Mouse (Mus musculus): ENCODE results near the gene Hap1. TPM values are rescaled to one million over a fixed set of nuclear protein-coding genes. Genes with fewer than 3 reads are reported as not detected.

The Hap1 gene
- polyA plus RNA-seq (2015; fragmentation: Nextera tagmentation; extraction: Ambion mirVana), result 15.0 and 19.6 TPM in 2 replicates

DNA sequence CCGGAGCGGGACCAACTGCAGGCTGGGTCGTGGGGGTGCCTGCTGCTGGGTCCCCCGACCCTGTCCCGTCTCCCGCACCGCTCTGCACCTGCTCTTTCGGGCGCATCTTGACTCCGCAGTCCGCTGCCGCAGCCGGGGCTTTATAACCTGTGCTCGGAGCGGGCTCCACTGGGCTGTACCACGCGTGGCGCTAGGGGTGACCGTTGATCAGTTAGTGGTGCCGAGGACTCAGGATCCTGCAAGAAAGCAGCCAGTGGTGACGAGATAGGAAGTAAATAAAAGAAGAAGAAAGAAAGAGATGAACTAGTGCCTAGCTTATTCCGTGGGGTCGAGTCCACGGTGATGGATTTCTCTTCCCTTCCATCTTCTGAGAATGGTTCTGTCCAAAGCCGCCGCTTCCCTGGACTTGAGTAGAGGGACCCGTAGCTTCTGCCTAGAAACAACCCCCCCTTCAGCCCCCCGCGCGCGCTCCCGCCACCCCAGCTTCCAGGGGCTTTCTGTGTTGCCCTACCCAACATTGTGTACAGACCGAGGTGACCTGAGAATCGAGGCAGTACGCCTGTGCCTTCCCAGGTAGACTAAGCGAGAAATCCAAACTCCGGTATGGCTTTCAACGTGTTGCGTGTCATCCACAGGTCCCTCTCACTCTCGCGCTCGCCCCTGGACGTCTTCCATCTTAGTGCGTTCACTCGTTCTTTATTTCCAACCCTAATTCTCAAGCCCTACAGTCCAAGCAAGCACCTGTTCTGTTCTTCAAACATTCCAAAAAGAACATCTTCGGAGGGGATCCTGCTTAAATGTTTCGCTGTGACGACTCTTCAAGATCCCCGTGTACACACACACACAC, at the start of gene Hap1:
Gene Hap1, minus strand, starts transcription at position 157 of the 847 bp plus-strand sequence.
- H3K4me1 ChIP-seq, result peaks cover 26% of the 10 kb centered on the region
- H3K9ac ChIP-seq, result peak within 1 kb of the TSS; percentile 52
- WGBS, result 2% methylated on average over 49 of the region's 49 CpGs
- peaks cover 80% of the 10 kb centered on the region for H3K27me3 ChIP-seq
- H3K4me3 ChIP-seq (replicated peaks), result peak within 1 kb of the TSS; percentile 60
- H3K4me2 ChIP-seq, result peak within 1 kb of the TSS; percentile 96
- no peak within 1 kb of the TSS for H3K27ac ChIP-seq
- no peaks in the 10 kb centered on the region for H3K9me3 ChIP-seq (replicated peaks)
- peak; percentile 52 for ATAC-seq (replicated peaks; ENCODE audit: low FRiP score)
- H3K36me3 ChIP-seq, result no peaks in the 10 kb centered on the region

DNA sequence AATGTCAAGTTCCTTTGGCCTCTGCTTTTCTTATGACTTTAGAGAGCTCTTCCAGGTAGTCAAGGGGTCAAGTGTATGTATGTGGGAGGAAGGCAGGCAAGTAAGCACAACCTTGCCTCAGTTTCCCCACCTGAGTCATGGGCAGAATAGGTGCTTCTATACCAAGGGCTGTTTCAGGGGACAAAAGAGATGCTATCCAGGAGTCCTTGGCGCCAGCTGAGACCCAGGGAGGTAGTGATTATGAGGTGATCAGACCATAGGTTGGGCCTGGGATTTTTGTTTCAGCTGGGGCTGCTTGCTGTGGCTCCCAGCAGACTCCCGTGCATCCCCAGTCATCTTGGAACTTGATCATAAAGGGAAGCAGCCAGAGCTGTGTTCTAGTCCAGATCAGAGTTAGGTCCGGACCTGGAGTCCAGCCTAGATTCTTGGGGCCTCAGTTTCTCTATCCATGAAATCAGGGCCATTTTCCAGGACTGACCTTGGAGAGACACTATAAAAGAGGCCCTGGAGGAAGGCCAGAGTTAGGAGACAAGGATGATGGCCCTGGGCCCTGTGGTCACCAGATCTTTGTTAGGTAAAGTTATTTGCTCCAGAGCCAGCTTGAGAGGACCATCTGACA, 48.6 kb upstream of the Hap1 start:
- peaks cover 31% of the 10 kb centered on the region for H3K4me1 ChIP-seq
- no peak overlapping the region for H3K27ac ChIP-seq
- ATAC-seq (replicated peaks; ENCODE audit: low FRiP score), result no peak
- no peak overlapping the region for H3K4me2 ChIP-seq
- 94% methylated on average over 3 of the region's 3 CpGs for WGBS
- no peaks in the 10 kb centered on the region for H3K27me3 ChIP-seq
- no peaks in the 10 kb centered on the region for H3K9me3 ChIP-seq (replicated peaks)
- peaks cover 14% of the 10 kb centered on the region for H3K36me3 ChIP-seq
- H3K9ac ChIP-seq, result no peak overlapping the region
- H3K4me3 ChIP-seq (replicated peaks), result no peak overlapping the region

- 44% methylated on average over 10 of the region's 10 CpGs for WGBS
- H3K9me3 ChIP-seq (replicated peaks), result no peaks in the 10 kb centered on the region
- no peak for ATAC-seq (replicated peaks; ENCODE audit: low FRiP score)
Observed at GRCm38 (mm10) chr11:100403445-100404134, 47.7 kb upstream of the Hap1 start.

GRCm38 (mm10) chr11:100402682-100403081, 46.8 kb upstream of the Hap1 start:
- H3K27ac ChIP-seq, result no peak overlapping the region; the same call in 1 of the 2 replicates
- H3K9me3 ChIP-seq (replicated peaks), result no peaks in the 10 kb centered on the region
- no peak for ATAC-seq (replicated peaks; ENCODE audit: low FRiP score)
- H3K36me3 ChIP-seq, result no peaks in the 10 kb centered on the region
- H3K9ac ChIP-seq, result no peak overlapping the region
- H3K27me3 ChIP-seq, result no peaks in the 10 kb centered on the region
- H3K4me1 ChIP-seq, result peaks cover 39% of the 10 kb centered on the region
- WGBS, result 66% methylated on average over 2 of the region's 2 CpGs
- no peak overlapping the region for H3K4me2 ChIP-seq
- H3K4me3 ChIP-seq (replicated peaks), result no peak overlapping the region

More at GRCm38 (mm10) chr11:100403445-100404134, 47.7 kb upstream of the Hap1 start:
- Histone ChIP-seq H3K27me3 (no peaks in the 10 kb centered on the region), H3K4me1 (peaks cover 37% of the 10 kb centered on the region), H3K36me3 (peaks cover 5% of the 10 kb centered on the region), H3K27ac (no peak overlapping the region), H3K9ac (no peak overlapping the region), H3K4me2 (no peak overlapping the region), H3K4me3 (replicated peaks) (no peak overlapping the region)

DNA sequence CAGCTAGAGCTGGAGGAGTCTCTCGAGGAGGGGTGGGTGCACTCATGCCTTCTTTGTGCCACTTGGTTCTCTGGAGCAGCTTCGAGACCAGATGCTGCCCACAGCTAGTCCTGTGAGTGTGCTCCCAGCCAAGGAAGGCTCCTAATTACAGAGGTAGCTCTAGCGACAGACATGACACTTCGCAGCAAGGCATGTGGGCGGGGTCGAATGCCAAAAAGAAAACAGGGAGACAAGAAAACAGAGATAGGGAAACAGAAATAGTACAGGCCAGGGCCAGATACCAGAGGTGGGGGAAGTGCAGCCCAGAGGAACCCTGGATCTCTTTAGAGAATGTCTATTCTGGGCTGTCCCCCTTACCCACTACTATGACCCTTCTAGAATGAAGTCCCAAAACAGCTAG, 46.3 kb upstream of the Hap1 start:
- Histone ChIP-seq H3K4me3 (replicated peaks) (no peak overlapping the region), H3K27ac (no peak overlapping the region), H3K9ac (no peak overlapping the region), H3K4me1 (peaks cover 39% of the 10 kb centered on the region), H3K4me2 (peak overlapping the region; percentile 8; the same call in 1 of the 2 replicates), H3K9me3 (replicated peaks) (no peaks in the 10 kb centered on the region), H3K36me3 (no peaks in the 10 kb centered on the region), H3K27me3 (no peaks in the 10 kb centered on the region)
- ATAC-seq (replicated peaks; ENCODE audit: low FRiP score), result no peak
- WGBS, result 26% methylated on average over 6 of the region's 6 CpGs

GRCm38 (mm10) chr11:100400842-100401241, 44.9 kb upstream of the Hap1 start:
- Histone ChIP-seq H3K9ac (no peak overlapping the region), H3K4me3 (replicated peaks) (no peak overlapping the region), H3K4me1 (peaks cover 53% of the 10 kb centered on the region), H3K9me3 (replicated peaks) (no peaks in the 10 kb centered on the region), H3K27ac (no peak overlapping the region), H3K4me2 (no peak overlapping the region), H3K36me3 (no peaks in the 10 kb centered on the region), H3K27me3 (no peaks in the 10 kb centered on the region)
- ATAC-seq (replicated peaks; ENCODE audit: low FRiP score), result no peak
- 67% methylated on average over 6 of the region's 6 CpGs for WGBS

DNA sequence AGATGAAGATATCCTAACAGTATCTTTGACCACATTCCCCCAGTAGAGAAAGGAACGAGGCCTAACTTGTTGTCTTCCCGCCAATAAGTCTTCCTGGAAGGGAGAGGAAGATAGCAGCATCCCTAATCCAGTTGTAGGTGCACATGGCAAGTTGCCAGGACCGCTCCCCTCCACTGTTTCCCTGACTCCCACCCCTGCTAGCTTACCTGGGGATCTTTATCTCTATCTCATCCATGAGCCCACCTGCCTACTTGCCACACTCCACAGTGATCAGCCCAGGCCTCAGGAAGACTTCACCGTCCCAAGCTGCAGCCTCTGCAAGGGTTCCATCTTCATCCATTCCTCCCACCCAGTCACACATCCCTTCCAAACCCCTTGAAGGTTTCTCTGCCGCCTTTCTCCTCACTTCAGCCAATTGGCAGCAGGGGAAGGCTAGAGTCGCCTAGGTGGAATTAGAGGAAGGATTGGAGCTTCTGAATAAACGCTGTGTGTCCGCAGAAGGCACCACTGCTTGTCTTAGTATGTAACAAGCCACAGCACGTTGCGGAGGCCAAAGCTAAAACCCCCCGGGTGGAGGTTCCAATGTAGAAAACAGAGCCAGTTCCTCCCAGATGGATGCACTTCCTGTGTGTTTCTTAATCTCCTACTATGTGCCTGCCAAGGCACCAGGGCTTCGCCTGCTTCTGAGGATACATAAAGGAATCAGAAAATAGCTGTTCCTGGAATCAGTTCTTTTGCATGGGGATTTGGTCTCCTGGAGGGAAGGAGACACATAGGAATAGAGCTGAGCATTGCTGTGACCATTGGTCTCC, 44.0 kb upstream of the Hap1 start:
- no peak overlapping the region for H3K9ac ChIP-seq
- no peak overlapping the region for H3K27ac ChIP-seq
- no peaks in the 10 kb centered on the region for H3K27me3 ChIP-seq
- no peak for ATAC-seq (replicated peaks; ENCODE audit: low FRiP score)
- no peaks in the 10 kb centered on the region for H3K36me3 ChIP-seq
- H3K4me2 ChIP-seq, result no peak overlapping the region
- H3K9me3 ChIP-seq (replicated peaks), result no peaks in the 10 kb centered on the region
- whole genome bisulfite sequencing, result 76% methylated on average over 12 of the region's 12 CpGs
- no peak overlapping the region for H3K4me3 ChIP-seq (replicated peaks)
- H3K4me1 ChIP-seq, result peaks cover 62% of the 10 kb centered on the region

GRCm38 (mm10) chr11:100399320-100399719, 43.4 kb upstream of the Hap1 start:
- Histone ChIP-seq H3K36me3 (no peaks in the 10 kb centered on the region), H3K4me3 (replicated peaks) (no peak overlapping the region), H3K4me2 (no peak overlapping the region), H3K4me1 (peaks cover 66% of the 10 kb centered on the region), H3K27me3 (no peaks in the 10 kb centered on the region), H3K9me3 (replicated peaks) (no peaks in the 10 kb centered on the region), H3K9ac (no peak overlapping the region), H3K27ac (peak overlapping the region; percentile 28; the same call in 1 of the 2 replicates)
- no peak for ATAC-seq (replicated peaks; ENCODE audit: low FRiP score)
- WGBS, result 78% methylated on average over 9 of the region's 9 CpGs

GRCm38 (mm10) chr11:100398517-100398916, 42.6 kb upstream of the Hap1 start:
- Histone ChIP-seq H3K9ac (no peak overlapping the region), H3K4me3 (replicated peaks) (no peak overlapping the region; the same call in 1 of the 2 replicates), H3K36me3 (no peaks in the 10 kb centered on the region), H3K9me3 (replicated peaks) (no peaks in the 10 kb centered on the region), H3K4me2 (no peak overlapping the region; the same call in 1 of the 2 replicates), H3K4me1 (peaks cover 66% of the 10 kb centered on the region), H3K27ac (0 out of 2 replicates have a peak overlapping the region, but pooled peaks have one; percentile 23), H3K27me3 (no peaks in the 10 kb centered on the region)
- ATAC-seq (replicated peaks; ENCODE audit: low FRiP score), result no peak
- 91% methylated on average over 7 of the region's 7 CpGs for WGBS

GRCm38 (mm10) chr11:100397600-100398389, 41.9 kb upstream of the Hap1 start, which contains the start of gene Jup:
TSS of gene Jup (minus strand) at chr11:100397763.
- ATAC-seq (replicated peaks; ENCODE audit: low FRiP score), result peak; percentile 97
- H3K27me3 ChIP-seq, result no peaks in the 10 kb centered on the region
- peak within 1 kb of the TSS; percentile 70 for H3K4me2 ChIP-seq
- no peaks in the 10 kb centered on the region for H3K9me3 ChIP-seq (replicated peaks)
- peak within 1 kb of the TSS; percentile 74 for H3K4me3 ChIP-seq (replicated peaks)
- no peaks in the 10 kb centered on the region for H3K36me3 ChIP-seq
- H3K27ac ChIP-seq, result peak within 1 kb of the TSS; percentile 94
- WGBS, result 2% methylated on average over 37 of the region's 37 CpGs
- H3K9ac ChIP-seq, result peak within 1 kb of the TSS; percentile 73
- H3K4me1 ChIP-seq, result peaks cover 66% of the 10 kb centered on the region

Data from kidney, embryonic 15.5 days (tissue).